In genomic region chr16:85168821-85169220, GRCm38 (mm10) we compare ENCODE assay signal across 10 mouse cellular contexts. TPM values are rescaled to one million over a fixed set of nuclear protein-coding genes. Genes with fewer than 3 reads are reported as not detected.
A peak's percentile ranks its signal among the peaks of the same experiment; 100 is the strongest.
DNase-seq lines count a peak whose midpoint lies in the region.
"Had no signal": no experiment of that assay in that cellular context is flagged by ENCODE, and none has a peak within 500 bp of the region (broad histone marks: within the 10 kb centered on the region; RNA-seq: fewer than 3 reads in every experiment).

No protein-coding gene starts in this region.

- H3K9me3 ChIP-seq in embryonic facial prominence, embryonic 10.5 days = no peaks in the 10 kb centered on the region

- H3K27ac ChIP-seq in embryonic facial prominence, embryonic 10.5 days (replicated peaks) = no peak overlapping the region
- H3K27ac ChIP-seq: macrophage had no signal

- DNase-seq in layer of hippocampus, adult 9-11 months = peak; percentile 14
- no peak for DNase-seq in layer of hippocampus, adult 11-12 months (ENCODE audit: low spot score)
- DNase-seq in cerebellum, adult 8-10 months = peak; percentile 69
- DNase-seq in kidney, adult 18-20 months = peak; percentile 77
- DNase-seq in lung, postnatal 36 days = peak; percentile 56
- no peak for DNase-seq in right cerebral cortex, postnatal 4 days
- DNase-seq in embryonic facial prominence, embryonic 10.5 days (ENCODE audit: low spot score) = no peak
- DNase-seq: heart, postnatal 36 days; right cerebral cortex, adult 18-20 months had no signal

- 44% methylated on average over 5 of the region's 5 CpGs for WGBS in embryonic facial prominence, embryonic 10.5 days

- H3K36me3 ChIP-seq in embryonic facial prominence, embryonic 10.5 days (replicated peaks) = peaks cover 26% of the 10 kb centered on the region

- H3K4me3 ChIP-seq in embryonic facial prominence, embryonic 10.5 days = no peak overlapping the region

- peaks cover 34% of the 10 kb centered on the region for H3K4me1 ChIP-seq in embryonic facial prominence, embryonic 10.5 days

- no peaks in the 10 kb centered on the region for H3K27me3 ChIP-seq in embryonic facial prominence, embryonic 10.5 days (replicated peaks; ENCODE audit: low read depth, poor library complexity, severe bottlenecking)

RNA-seq across cellular contexts. Expression of gene App, which starts 4.7 kb away (rescaled TPM):
- 116 TPM in 2 replicates for polyA plus RNA-seq in embryonic facial prominence, embryonic 10.5 days (2016; fragmentation: Nextera tagmentation; extraction: Ambion mirVana)

Comparison
In these comparisons a context has a peak if more than half of its experiments do, and no peak if none do; other contexts are left out.
1. DNase-seq: peak in layer of hippocampus, adult 9-11 months (single experiment), cerebellum, adult 8-10 months (single experiment), kidney, adult 18-20 months (single experiment) and lung, postnatal 36 days (single experiment); none in layer of hippocampus, adult 11-12 months (single experiment), right cerebral cortex, postnatal 4 days (single experiment) and embryonic facial prominence, embryonic 10.5 days (single experiment).